Mouse (Mus musculus): Measurements from ENCODE around the gene Zfp541. TPM values are rescaled to one million over a fixed set of nuclear protein-coding genes. Genes with fewer than 3 reads are reported as not detected.

Gene Zfp541
- polyA plus RNA-seq, 1 experiment from 2014 or later: 0.04 TPM

- Histone ChIP-seq H3K27ac (replicated peaks) (peak overlapping the region; percentile 98), H3K4me1 (replicated peaks) (peaks cover 61% of the 10 kb centered on the region), H3K4me2 (peak overlapping the region; percentile 72), H3K27me3 (no peaks in the 10 kb centered on the region), H3K4me3 (peak overlapping the region; percentile 80), H3K9me3 (no peaks in the 10 kb centered on the region), H3K9ac (peak overlapping the region; percentile 96), H3K36me3 (no peaks in the 10 kb centered on the region)
- ATAC-seq (ENCODE audit: low read depth): peak; percentile 27
- WGBS: under 1% methylated on average over 46 of the region's 46 CpGs
Observed at GRCm38 (mm10) chr7:16046481-16047337, 14.9 kb upstream of the Zfp541 start.

- WGBS: under 1% methylated on average over 66 of the region's 69 CpGs
- peaks cover 67% of the 10 kb centered on the region for H3K4me1 ChIP-seq (replicated peaks)
Observed at GRCm38 (mm10) chr7:16047338-16048146, 14.1 kb upstream of the Zfp541 start, which contains the start of gene Bicra. Bicra (minus strand) TSS chr7:16047921.

GRCm38 (mm10) chr7:16048164-16048564 lies 13.4 kb upstream of the Zfp541 start:
- peak overlapping the region; percentile 80 for H3K4me3 ChIP-seq
- peaks cover 62% of the 10 kb centered on the region for H3K4me1 ChIP-seq (replicated peaks)
- ATAC-seq (ENCODE audit: low read depth): peak; percentile 85
- peak overlapping the region; percentile 88 for H3K4me2 ChIP-seq
- H3K27ac ChIP-seq (replicated peaks): peak overlapping the region; percentile 98
- no peaks in the 10 kb centered on the region for H3K36me3 ChIP-seq
- H3K9ac ChIP-seq: peak overlapping the region; percentile 96
- no peaks in the 10 kb centered on the region for H3K27me3 ChIP-seq
- H3K9me3 ChIP-seq: no peaks in the 10 kb centered on the region
- WGBS: under 1% methylated on average over 19 of the region's 20 CpGs

More at GRCm38 (mm10) chr7:16047338-16048146, 14.1 kb upstream of the Zfp541 start, which contains the start of gene Bicra:
- H3K27ac ChIP-seq (replicated peaks): peak within 1 kb of the TSS; percentile 98
- peak; percentile 71 for ATAC-seq (ENCODE audit: low read depth)
- peak within 1 kb of the TSS; percentile 96 for H3K9ac ChIP-seq
- peak within 1 kb of the TSS; percentile 88 for H3K4me2 ChIP-seq
- no peaks in the 10 kb centered on the region for H3K9me3 ChIP-seq
- H3K27me3 ChIP-seq: no peaks in the 10 kb centered on the region
- peak within 1 kb of the TSS; percentile 80 for H3K4me3 ChIP-seq
- no peaks in the 10 kb centered on the region for H3K36me3 ChIP-seq

- Histone ChIP-seq H3K9me3 (no peaks in the 10 kb centered on the region), H3K4me3 (peak overlapping the region; percentile 80), H3K27ac (replicated peaks) (peak overlapping the region; percentile 98), H3K36me3 (no peaks in the 10 kb centered on the region), H3K4me1 (replicated peaks) (peaks cover 58% of the 10 kb centered on the region), H3K27me3 (no peaks in the 10 kb centered on the region), H3K9ac (peak overlapping the region; percentile 96), H3K4me2 (peak overlapping the region; percentile 88)
- peak; percentile 8 for ATAC-seq (ENCODE audit: low read depth)
- 8% methylated on average over 36 of the region's 36 CpGs for WGBS
Observed at GRCm38 (mm10) chr7:16048675-16049575, 12.7 kb upstream of the Zfp541 start.

- 84% methylated on average over 7 of the region's 7 CpGs for WGBS
- ATAC-seq (ENCODE audit: low read depth): no peak
- Histone ChIP-seq H3K4me3 (peak overlapping the region; percentile 80), H3K4me1 (replicated peaks) (peaks cover 52% of the 10 kb centered on the region), H3K4me2 (peak overlapping the region; percentile 88), H3K9me3 (no peaks in the 10 kb centered on the region), H3K9ac (peak overlapping the region; percentile 96), H3K27me3 (no peaks in the 10 kb centered on the region), H3K36me3 (no peaks in the 10 kb centered on the region), H3K27ac (replicated peaks) (no peak overlapping the region; the same call in 1 of the 2 replicates)
Observed at GRCm38 (mm10) chr7:16049576-16049915, 12.1 kb upstream of the Zfp541 start.

- no peak for ATAC-seq (ENCODE audit: low read depth)
- Histone ChIP-seq H3K4me3 (0 out of 2 replicates have a peak overlapping the region, but pooled peaks have one; percentile 80), H3K36me3 (no peaks in the 10 kb centered on the region), H3K9me3 (no peaks in the 10 kb centered on the region), H3K9ac (no peak overlapping the region), H3K27ac (replicated peaks) (no peak overlapping the region), H3K4me2 (peak overlapping the region; percentile 88), H3K27me3 (no peaks in the 10 kb centered on the region), H3K4me1 (replicated peaks) (peaks cover 41% of the 10 kb centered on the region)
- WGBS: 88% methylated on average over 3 of the region's 3 CpGs
Observed at GRCm38 (mm10) chr7:16050600-16050999, 11.0 kb upstream of the Zfp541 start.

- H3K4me2 ChIP-seq: peak overlapping the region; percentile 68
- peak overlapping the region; percentile 43 for H3K4me3 ChIP-seq
- no peaks in the 10 kb centered on the region for H3K9me3 ChIP-seq
- peak overlapping the region; percentile 78 for H3K27ac ChIP-seq (replicated peaks)
- ATAC-seq (ENCODE audit: low read depth): no peak
- 8% methylated on average over 19 of the region's 19 CpGs for WGBS
- peak overlapping the region; percentile 66 for H3K9ac ChIP-seq
- 0 out of 2 replicates have a peak, but pooled peaks cover 3% of the 10 kb centered on the region for H3K27me3 ChIP-seq
- H3K36me3 ChIP-seq: no peaks in the 10 kb centered on the region
- H3K4me1 ChIP-seq (replicated peaks): peaks cover 34% of the 10 kb centered on the region
Observed at GRCm38 (mm10) chr7:16051883-16052595, 9.6 kb upstream of the Zfp541 start.

- Histone ChIP-seq H3K4me3 (peak overlapping the region; percentile 43), H3K27ac (replicated peaks) (peak overlapping the region; percentile 78), H3K9me3 (no peaks in the 10 kb centered on the region), H3K36me3 (no peaks in the 10 kb centered on the region), H3K4me1 (replicated peaks) (peaks cover 34% of the 10 kb centered on the region), H3K27me3 (0 out of 2 replicates have a peak, but pooled peaks cover 5% of the 10 kb centered on the region), H3K4me2 (peak overlapping the region; percentile 68), H3K9ac (peak overlapping the region; percentile 66)
- peak; percentile 81 for ATAC-seq (ENCODE audit: low read depth)
- under 1% methylated on average over 24 of the region's 24 CpGs for WGBS
Observed at GRCm38 (mm10) chr7:16052684-16053083, 8.9 kb upstream of the Zfp541 start.

GRCm38 (mm10) chr7:16053105-16053504 lies 8.5 kb upstream of the Zfp541 start:
- Histone ChIP-seq H3K9ac (peak overlapping the region; percentile 22; the same call in 1 of the 2 replicates), H3K4me3 (peak overlapping the region; percentile 43), H3K27me3 (0 out of 2 replicates have a peak, but pooled peaks cover 5% of the 10 kb centered on the region), H3K9me3 (no peaks in the 10 kb centered on the region), H3K4me1 (replicated peaks) (peaks cover 34% of the 10 kb centered on the region), H3K4me2 (peak overlapping the region; percentile 68), H3K27ac (replicated peaks) (0 out of 2 replicates have a peak overlapping the region, but pooled peaks have one; percentile 34), H3K36me3 (no peaks in the 10 kb centered on the region)
- 14% methylated on average over 6 of the region's 6 CpGs for WGBS
- no peak for ATAC-seq (ENCODE audit: low read depth)

GRCm38 (mm10) chr7:16054966-16055365 lies 6.6 kb upstream of the Zfp541 start:
- Histone ChIP-seq H3K4me1 (replicated peaks) (peaks cover 22% of the 10 kb centered on the region), H3K27ac (replicated peaks) (no peak overlapping the region), H3K27me3 (peaks cover 13% of the 10 kb centered on the region), H3K9me3 (no peaks in the 10 kb centered on the region), H3K9ac (no peak overlapping the region), H3K4me3 (no peak overlapping the region), H3K4me2 (no peak overlapping the region), H3K36me3 (no peaks in the 10 kb centered on the region)
- no peak for ATAC-seq (ENCODE audit: low read depth)
- 61% methylated on average over 4 of the region's 4 CpGs for WGBS

Data from neural tube, embryonic 13.5 days (tissue).